Mouse (Mus musculus): ENCODE measurements around the gene Rbm14.
A peak's percentile ranks its signal among the peaks of the same experiment; 100 is the strongest.
"Not testable (repeated sequence)": the region's sequence is repeated elsewhere in the genome, so short reads cannot be mapped to it uniquely, and the experiment has no call there.

The Rbm14 gene

GRCm38 (mm10) chr19:4812334-4812949 lies 1.0 kb upstream of the Rbm14 start:
- not testable (repeated sequence) for DNase-seq

GRCm38 (mm10) chr19:4811909-4812242 lies 442 bp upstream of the Rbm14 start:
- no peak for DNase-seq

GRCm38 (mm10) chr19:4810746-4811062 lies 730 bp downstream of the Rbm14 start:
- no peak for DNase-seq

- DNase-seq: no peak
Measured at GRCm38 (mm10) chr19:4810309-4810708, 1.1 kb downstream of the Rbm14 start.

- DNase-seq: no peak
Measured at GRCm38 (mm10) chr19:4803283-4803682, 8.2 kb downstream of the Rbm14 start.

- peak; percentile 71 for DNase-seq
Measured at GRCm38 (mm10) chr19:4802691-4803091, 8.7 kb downstream of the Rbm14 start.

GRCm38 (mm10) chr19:4799083-4799482 lies 12.4 kb downstream of the Rbm14 start:
- DNase-seq: no peak

- no peak for DNase-seq
Measured at GRCm38 (mm10) chr19:4797846-4798245, 13.6 kb downstream of the Rbm14 start.

GRCm38 (mm10) chr19:4795929-4796328 lies 15.5 kb downstream of the Rbm14 start:
- no peak for DNase-seq

GRCm38 (mm10) chr19:4793831-4794422 lies 17.5 kb downstream of the Rbm14 start, which contains the start of gene Rbm4:
Gene Rbm4 (minus strand): TSS chr19:4793901.
- DNase-seq: peak; percentile 99

GRCm38 (mm10) chr19:4793281-4793830 lies 18.1 kb downstream of the Rbm14 start:
- DNase-seq: no peak

- no peak for DNase-seq
Measured at GRCm38 (mm10) chr19:4786313-4786712, 25.1 kb downstream of the Rbm14 start.

GRCm38 (mm10) chr19:4785206-4785605 lies 26.2 kb downstream of the Rbm14 start:
- DNase-seq: no peak

- DNase-seq: no peak
Measured at GRCm38 (mm10) chr19:4782891-4783290, 28.5 kb downstream of the Rbm14 start.

- no peak for DNase-seq
Measured at GRCm38 (mm10) chr19:4772785-4773184, 38.6 kb downstream of the Rbm14 start.

GRCm38 (mm10) chr19:4767507-4768148 lies 43.8 kb downstream of the Rbm14 start:
- no peak for DNase-seq

- DNase-seq: peak; percentile 57
Measured at GRCm38 (mm10) chr19:4762876-4763275, 48.6 kb downstream of the Rbm14 start.

- DNase-seq: not testable (repeated sequence)
Measured at GRCm38 (mm10) chr19:4760544-4760943, 50.9 kb downstream of the Rbm14 start.

- DNase-seq: no peak
Measured at GRCm38 (mm10) chr19:4756921-4757320, 54.5 kb downstream of the Rbm14 start.

GRCm38 (mm10) chr19:4756193-4756911 lies 55.1 kb downstream of the Rbm14 start, which contains the start of gene Rbm4b:
Gene Rbm4b (plus strand): TSS chr19:4756497.
- peak; percentile 97 for DNase-seq

- DNase-seq: peak; percentile 91
Measured at GRCm38 (mm10) chr19:4755565-4756192, 55.8 kb downstream of the Rbm14 start.
